Mouse (Mus musculus) forebrain, embryonic 15.5 days (tissue): ENCODE measurements around the gene Cfap157. TPM values are rescaled to one million over a fixed set of nuclear protein-coding genes. Genes with fewer than 3 reads are reported as not detected.

ENCODE experiments used
- ATAC-seq: fragments of 200-750 bp; cut with Nextera tagmentation; replicated peaks from 2 replicates; pipeline ENCODE4 v1.8.0; 2017; ENCODE audit warnings: mild to moderate bottlenecking, moderate TSS enrichment, moderate library complexity
- H3K27ac ChIP-seq: fragments of 300-500 bp; sonication (generic); replicated peaks from 2 replicates; pipeline ENCODE4 v1.5.1; 2015; ENCODE audit warnings: mild to moderate bottlenecking, inconsistent platforms
- H3K27me3 ChIP-seq: fragments of 300-500 bp; sonication (generic); 2 replicates; pipeline ENCODE4 v1.6.1; 2015; ENCODE audit warnings: inconsistent platforms
- H3K36me3 ChIP-seq: fragments of 300-500 bp; sonication (generic); 2 replicates; pipeline ENCODE4 v1.6.1; 2015; ENCODE audit warnings: mild to moderate bottlenecking, inconsistent platforms
- H3K4me1 ChIP-seq: fragments of 300-500 bp; sonication (generic); 2 replicates; pipeline ENCODE4 v1.6.1; 2015; ENCODE audit warnings: inconsistent platforms
- H3K4me2 ChIP-seq: fragments of 300-500 bp; sonication (generic); replicated peaks from 2 replicates; pipeline ENCODE4 v1.6.1; 2015; ENCODE audit warnings: mild to moderate bottlenecking, inconsistent platforms
- H3K4me3 ChIP-seq: fragments of 300-500 bp; sonication (generic); 2 replicates; pipeline ENCODE4 v1.5.1; 2015; ENCODE audit warnings: mild to moderate bottlenecking, inconsistent platforms
- H3K9ac ChIP-seq: fragments of 300-500 bp; sonication (generic); replicated peaks from 2 replicates; pipeline ENCODE4 v1.6.1; 2015; ENCODE audit warnings: mild to moderate bottlenecking, inconsistent platforms
- H3K9me3 ChIP-seq: fragments of 300-500 bp; sonication (generic); 2 replicates; pipeline ENCODE4 v1.6.1; 2016; ENCODE audit warnings: inconsistent platforms
- WGBS: fragments of 180-500 bp; shearing (Covaris S2); methylation state at CpG from one replicate; pipeline ENCODE4 v1.1.7; 2015; ENCODE audit warnings: mixed read lengths; 5-methylcytosine and 5-hydroxymethylcytosine counted together
- polyA plus RNA-seq: library from polyadenylated mRNA; unstranded; fragments of >200 nt; fragmentation: Nextera tagmentation; extraction: Ambion mirVana; gene quantifications from 2 replicates; pipeline ENCODE4 v1.2.1, GENCODE M21; 2015

Gene Cfap157
- polyA plus RNA-seq, 1 experiment from 2014 or later = 0.61 TPM

- Histone ChIP-seq H3K9ac (no peak overlapping the region), H3K36me3 (no peaks in the 10 kb centered on the region), H3K4me1 (peaks cover 14% of the 10 kb centered on the region), H3K4me3 (no peak overlapping the region), H3K4me2 (no peak overlapping the region), H3K27me3 (0 out of 2 replicates have a peak, but pooled peaks cover 2% of the 10 kb centered on the region), H3K27ac (no peak overlapping the region), H3K9me3 (no peaks in the 10 kb centered on the region)
- ATAC-seq = no peak
- 14% methylated on average over 8 of the region's 8 CpGs for WGBS
Measured at GRCm38 (mm10) chr2:32779131-32779530, 5.1 kb downstream of the Cfap157 start.

GRCm38 (mm10) chr2:32778081-32778480 lies 6.1 kb downstream of the Cfap157 start:
- peaks cover 14% of the 10 kb centered on the region for H3K4me1 ChIP-seq
- H3K9me3 ChIP-seq = no peaks in the 10 kb centered on the region
- H3K9ac ChIP-seq = no peak overlapping the region
- no peak for ATAC-seq
- no peaks in the 10 kb centered on the region for H3K36me3 ChIP-seq
- 91% methylated on average over 6 of the region's 6 CpGs for WGBS
- H3K27me3 ChIP-seq = 0 out of 2 replicates have a peak, but pooled peaks cover 2% of the 10 kb centered on the region
- H3K4me3 ChIP-seq = no peak overlapping the region
- no peak overlapping the region for H3K4me2 ChIP-seq
- H3K27ac ChIP-seq = no peak overlapping the region

- no peaks in the 10 kb centered on the region for H3K9me3 ChIP-seq
- ATAC-seq = peak; percentile 1; the same call in 1 of the 2 replicates
- H3K36me3 ChIP-seq = no peaks in the 10 kb centered on the region
- 0 out of 2 replicates have a peak overlapping the region, but pooled peaks have one; percentile 13 for H3K9ac ChIP-seq
- peak overlapping the region; percentile 79 for H3K4me3 ChIP-seq
- 23% methylated on average over 22 of the region's 22 CpGs for WGBS
- H3K4me2 ChIP-seq = peak overlapping the region; percentile 83
- H3K27me3 ChIP-seq = 0 out of 2 replicates have a peak, but pooled peaks cover 2% of the 10 kb centered on the region
- H3K27ac ChIP-seq = no peak overlapping the region
- peaks cover 14% of the 10 kb centered on the region for H3K4me1 ChIP-seq
Measured at GRCm38 (mm10) chr2:32776192-32776591, 8.0 kb downstream of the Cfap157 start.

DNA sequence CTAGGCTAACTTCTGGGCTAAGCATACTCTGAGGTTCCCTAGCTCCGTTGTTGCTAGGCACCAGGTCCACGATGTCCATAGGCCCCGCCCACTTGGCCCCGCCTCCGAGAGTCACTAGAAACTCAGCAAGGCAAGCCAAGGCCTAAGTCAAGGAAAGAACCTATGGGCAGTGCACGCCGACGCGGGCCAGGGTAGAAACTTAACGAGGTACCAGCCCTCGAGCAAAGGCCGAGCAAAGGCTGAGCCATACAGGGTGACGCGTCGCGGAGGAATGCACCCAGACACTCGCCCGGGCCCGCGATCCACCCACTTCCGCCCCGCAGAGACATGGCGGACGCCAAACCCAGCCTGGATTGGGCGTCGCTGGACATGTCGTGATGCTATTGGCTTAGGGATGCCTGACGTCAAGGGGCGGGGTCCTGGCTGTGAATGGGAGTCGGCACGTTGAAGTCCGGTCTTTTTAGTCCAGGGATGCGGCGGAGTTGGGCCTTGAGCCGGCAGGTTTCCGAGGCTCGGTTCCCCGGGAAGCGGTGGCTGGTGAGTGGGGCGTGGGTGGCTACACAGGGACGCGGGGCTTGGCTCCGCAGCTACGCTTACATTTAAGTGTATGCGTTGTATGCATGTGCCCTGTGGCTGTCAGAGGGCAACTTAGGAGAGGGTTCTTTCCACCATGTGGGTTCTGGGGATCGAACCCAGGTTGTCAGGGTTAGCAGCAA lies 8.7 kb downstream of the Cfap157 start, which contains the start of the genes Ttc16 and Ptrh1:
Gene Ttc16, minus strand, starts transcription at position 275 of the 716 bp plus-strand sequence.
Gene Ptrh1, plus strand, starts transcription at position 428 of the 716 bp plus-strand sequence.
- no peaks in the 10 kb centered on the region for H3K9me3 ChIP-seq
- H3K27ac ChIP-seq = peak within 1 kb of the TSS; percentile 71
- peak within 1 kb of the TSS; percentile 83 for H3K4me2 ChIP-seq
- no peaks in the 10 kb centered on the region for H3K36me3 ChIP-seq
- peak within 1 kb of the TSS; percentile 79 for H3K4me3 ChIP-seq
- under 1% methylated on average over 46 of the region's 46 CpGs for WGBS
- 0 out of 2 replicates have a peak, but pooled peaks cover 2% of the 10 kb centered on the region for H3K27me3 ChIP-seq
- peaks cover 14% of the 10 kb centered on the region for H3K4me1 ChIP-seq
- peak; percentile 98 for ATAC-seq
- peak within 1 kb of the TSS; percentile 52 for H3K9ac ChIP-seq

DNA sequence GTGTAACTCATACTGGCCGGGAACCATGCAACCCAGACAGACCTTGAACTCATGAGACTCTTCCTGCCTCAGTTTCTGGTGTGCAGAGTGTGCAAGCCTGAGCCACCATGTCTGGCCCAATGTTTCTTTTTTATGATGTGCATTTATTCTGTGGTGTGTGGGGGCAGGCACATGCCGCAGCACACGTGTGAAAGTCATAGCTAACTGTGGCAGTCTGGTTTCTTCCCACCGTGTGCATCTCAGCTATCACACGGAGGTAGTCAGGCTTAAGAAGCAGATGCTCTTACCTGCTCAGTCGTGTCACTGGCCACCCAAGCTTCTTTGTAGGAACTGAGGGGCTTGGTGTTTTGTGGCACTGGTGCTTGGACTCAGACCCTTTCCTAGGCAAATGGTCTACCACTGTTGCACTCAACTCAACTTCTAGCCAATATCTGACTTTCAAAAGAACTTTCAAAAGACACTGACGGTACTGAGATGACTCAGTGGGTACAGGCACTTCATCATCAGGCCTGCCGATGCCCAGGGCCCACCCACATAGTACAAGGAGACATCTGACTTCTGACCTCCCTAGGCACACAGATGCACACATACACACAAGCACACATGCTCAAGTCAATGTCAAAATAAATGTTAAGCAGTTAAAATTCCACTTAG lies 11.5 kb downstream of the Cfap157 start:
- WGBS = 89% methylated on average over 8 of the region's 8 CpGs
- no peak overlapping the region for H3K9ac ChIP-seq
- H3K9me3 ChIP-seq = no peaks in the 10 kb centered on the region
- no peak overlapping the region for H3K4me2 ChIP-seq
- H3K27ac ChIP-seq = no peak overlapping the region
- 0 out of 2 replicates have a peak, but pooled peaks cover 2% of the 10 kb centered on the region for H3K27me3 ChIP-seq
- ATAC-seq = no peak
- no peak overlapping the region for H3K4me3 ChIP-seq
- no peaks in the 10 kb centered on the region for H3K36me3 ChIP-seq
- H3K4me1 ChIP-seq = peaks cover 14% of the 10 kb centered on the region

DNA sequence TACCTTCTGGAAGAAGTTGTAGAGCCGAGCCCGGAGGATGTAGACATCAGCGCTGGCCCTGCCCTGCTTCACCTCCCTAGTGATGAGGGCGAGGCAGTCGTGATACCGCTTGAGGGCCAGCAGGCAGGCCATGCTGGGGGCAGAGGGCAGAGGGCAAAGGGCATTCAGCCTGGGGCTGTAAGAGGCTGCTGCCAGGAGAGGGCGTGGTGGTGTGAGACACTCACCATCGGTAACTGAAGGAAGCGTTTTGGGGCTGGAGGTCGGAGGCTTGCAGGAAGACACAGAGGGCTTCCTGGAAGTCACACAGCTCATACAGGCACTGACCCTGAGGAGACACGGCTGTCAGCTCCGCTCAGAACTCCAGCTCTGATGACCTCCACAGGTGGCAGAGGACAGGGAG lies 12.3 kb downstream of the Cfap157 start:
- ATAC-seq = no peak
- 30% methylated on average over 12 of the region's 12 CpGs for WGBS

DNA sequence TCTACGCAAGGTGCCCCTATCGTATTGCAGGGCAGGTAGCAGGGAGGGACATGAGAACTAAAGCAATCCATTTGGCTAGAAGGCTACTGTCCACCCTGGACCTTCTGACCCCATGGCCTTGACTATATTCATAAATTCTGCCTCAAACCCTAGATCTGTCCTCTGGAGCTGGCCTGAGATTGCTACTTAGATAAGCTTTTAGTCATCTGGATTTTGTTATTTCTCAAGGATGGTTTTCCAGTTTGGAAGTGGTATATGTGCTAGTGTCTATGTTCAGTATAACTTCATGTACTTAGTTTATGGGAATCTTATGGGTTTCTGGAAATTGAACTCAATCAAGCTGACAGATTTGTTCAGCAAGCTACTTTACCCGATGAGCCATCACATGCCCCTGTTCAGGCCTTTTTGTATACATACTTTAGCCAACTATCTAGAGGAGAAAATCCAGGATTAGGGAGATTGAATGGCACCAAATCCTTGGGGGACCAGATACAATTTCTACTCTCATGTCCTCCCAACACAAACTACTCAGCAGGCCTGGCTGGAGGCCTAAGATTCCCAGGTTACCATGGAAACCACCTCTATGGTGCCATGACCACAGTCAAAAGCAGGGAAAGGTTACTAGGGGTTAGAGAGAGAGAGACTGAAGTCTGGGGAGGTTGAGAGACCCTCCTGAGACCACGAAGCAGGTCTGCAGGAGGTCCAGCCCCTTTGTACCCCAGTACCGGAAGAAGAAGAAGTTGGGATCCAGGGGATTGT lies 14.7 kb downstream of the Cfap157 start:
- no peaks in the 10 kb centered on the region for H3K9me3 ChIP-seq
- no peak overlapping the region for H3K27ac ChIP-seq
- H3K4me1 ChIP-seq = no peaks in the 10 kb centered on the region
- no peak overlapping the region for H3K4me3 ChIP-seq
- no peak overlapping the region for H3K9ac ChIP-seq
- 65% methylated on average over 5 of the region's 5 CpGs for WGBS
- no peak for ATAC-seq
- no peaks in the 10 kb centered on the region for H3K36me3 ChIP-seq
- H3K4me2 ChIP-seq = no peak overlapping the region
- no peaks in the 10 kb centered on the region for H3K27me3 ChIP-seq

More for the DNA sequence above, 12.3 kb downstream of the Cfap157 start:
- no peak overlapping the region for H3K4me3 ChIP-seq
- no peak overlapping the region for H3K27ac ChIP-seq
- H3K36me3 ChIP-seq = no peaks in the 10 kb centered on the region
- H3K27me3 ChIP-seq = 0 out of 2 replicates have a peak, but pooled peaks cover 2% of the 10 kb centered on the region
- no peak overlapping the region for H3K9ac ChIP-seq
- no peak overlapping the region for H3K4me2 ChIP-seq
- no peaks in the 10 kb centered on the region for H3K9me3 ChIP-seq
- H3K4me1 ChIP-seq = peaks cover 14% of the 10 kb centered on the region

DNA sequence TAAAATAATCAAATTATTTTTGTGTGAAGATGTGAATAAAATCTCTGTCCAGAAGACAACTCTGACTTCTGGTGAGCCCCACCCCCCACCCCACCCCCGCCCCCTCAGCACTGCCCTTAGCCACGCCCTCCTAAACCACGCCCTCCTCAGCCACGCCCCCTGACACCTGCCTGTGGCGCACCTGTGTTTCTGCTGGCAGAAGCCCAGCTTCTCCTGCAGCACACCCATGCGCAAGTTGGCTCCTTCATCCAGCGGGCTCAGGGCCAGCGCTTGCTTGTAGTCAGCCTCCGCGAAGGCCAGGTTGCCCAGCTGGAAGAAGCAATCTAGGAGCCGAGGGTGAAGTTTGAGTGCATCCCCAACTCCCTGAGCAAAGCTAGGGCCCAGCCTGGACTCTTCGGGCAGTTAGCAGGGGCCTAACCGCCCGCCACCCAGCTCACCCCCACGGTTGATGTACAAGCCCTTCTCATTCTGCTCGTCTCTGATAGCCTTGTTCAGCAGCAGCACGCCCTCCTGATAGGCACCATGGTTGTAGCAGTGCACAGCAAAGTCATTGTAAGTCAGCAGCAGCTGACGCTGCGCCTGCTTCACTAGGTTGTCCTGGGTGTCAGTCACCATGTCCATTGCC lies 15.5 kb downstream of the Cfap157 start:
- Histone ChIP-seq H3K4me1 (no peaks in the 10 kb centered on the region), H3K27me3 (no peaks in the 10 kb centered on the region), H3K9me3 (no peaks in the 10 kb centered on the region), H3K27ac (no peak overlapping the region), H3K9ac (no peak overlapping the region), H3K4me3 (no peak overlapping the region), H3K4me2 (no peak overlapping the region), H3K36me3 (no peaks in the 10 kb centered on the region)
- 50% methylated on average over 19 of the region's 19 CpGs for WGBS
- ATAC-seq = no peak

DNA sequence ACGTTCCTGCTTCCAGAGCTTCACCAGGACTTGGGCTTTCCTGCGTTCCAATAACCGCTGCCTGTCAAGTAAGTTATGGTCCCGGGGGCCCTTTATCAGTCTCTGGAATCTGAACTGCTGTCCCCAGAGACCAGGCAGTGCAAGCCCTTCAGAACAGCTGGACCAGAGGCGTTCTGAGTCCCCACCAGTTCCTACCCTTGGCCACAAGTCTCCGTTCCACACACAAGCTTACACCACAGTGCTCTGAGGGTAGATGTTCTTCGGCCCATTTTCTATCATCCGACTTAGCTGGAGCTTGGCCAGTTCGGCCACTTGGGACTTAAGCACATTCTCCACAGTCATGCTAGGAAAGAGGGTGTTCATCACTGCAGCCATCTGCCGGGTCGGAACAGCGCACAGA lies 17.0 kb downstream of the Cfap157 start:
- no peak for ATAC-seq
- Histone ChIP-seq H3K4me1 (no peaks in the 10 kb centered on the region), H3K9ac (no peak overlapping the region), H3K4me3 (no peak overlapping the region), H3K9me3 (no peaks in the 10 kb centered on the region), H3K4me2 (no peak overlapping the region), H3K27me3 (no peaks in the 10 kb centered on the region), H3K27ac (no peak overlapping the region), H3K36me3 (peaks cover 10% of the 10 kb centered on the region; the same call in 1 of the 2 replicates)
- 89% methylated on average over 12 of the region's 12 CpGs for WGBS

DNA sequence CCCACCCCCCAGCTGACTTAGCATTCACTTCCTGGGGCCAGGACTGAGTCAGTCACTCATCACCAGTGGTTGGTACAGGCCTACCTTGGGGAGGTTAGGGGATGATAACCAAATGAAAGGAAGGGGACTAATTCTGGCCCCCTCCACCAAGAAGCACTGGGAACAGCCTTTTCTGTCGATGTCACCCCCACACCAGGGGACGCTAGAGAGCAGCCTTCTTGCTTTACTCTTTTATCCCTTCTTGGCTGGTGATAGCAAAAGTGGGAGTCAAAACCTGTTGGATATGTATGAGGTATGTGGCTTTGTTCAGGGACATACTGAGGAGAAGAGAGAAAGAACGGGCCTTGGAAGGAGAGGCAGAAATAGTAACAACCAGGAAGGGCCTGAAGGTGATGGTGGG lies 20.9 kb downstream of the Cfap157 start:
- no peaks in the 10 kb centered on the region for H3K9me3 ChIP-seq
- ATAC-seq = no peak

DNA sequence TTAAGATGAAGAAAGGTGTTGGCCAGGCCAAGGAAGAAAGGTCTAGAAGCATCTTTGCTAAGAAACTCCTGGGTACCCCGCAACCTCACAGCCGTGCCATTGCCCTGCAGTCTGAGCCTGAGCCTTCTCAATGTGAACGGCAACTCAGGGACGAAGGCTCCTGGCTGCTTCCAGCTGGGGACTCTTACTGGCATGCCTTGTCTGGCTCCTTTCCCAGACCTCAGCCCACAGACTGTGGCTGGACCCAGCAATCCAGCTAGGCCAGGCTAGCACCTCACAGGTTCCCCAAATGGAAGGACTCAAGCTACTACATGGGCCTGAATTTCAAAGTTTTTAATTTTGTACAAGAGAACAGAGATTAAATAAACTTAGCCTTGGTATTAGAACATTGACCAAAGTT lies 22.4 kb downstream of the Cfap157 start:
- WGBS = 92% methylated on average over 4 of the region's 4 CpGs
- H3K4me3 ChIP-seq = no peak overlapping the region
- no peak overlapping the region for H3K9ac ChIP-seq
- ATAC-seq = no peak
- H3K9me3 ChIP-seq = no peaks in the 10 kb centered on the region
- no peaks in the 10 kb centered on the region for H3K27me3 ChIP-seq
- peaks cover 21% of the 10 kb centered on the region for H3K4me1 ChIP-seq
- H3K4me2 ChIP-seq = no peak overlapping the region
- no peak overlapping the region for H3K27ac ChIP-seq
- H3K36me3 ChIP-seq = peaks cover 28% of the 10 kb centered on the region

More for the DNA sequence above, 20.9 kb downstream of the Cfap157 start:
- no peak overlapping the region for H3K4me2 ChIP-seq
- H3K36me3 ChIP-seq = peaks cover 28% of the 10 kb centered on the region
- H3K9ac ChIP-seq = no peak overlapping the region
- peaks cover 11% of the 10 kb centered on the region for H3K4me1 ChIP-seq
- H3K4me3 ChIP-seq = no peak overlapping the region
- no peak overlapping the region for H3K27ac ChIP-seq
- 84% methylated on average over 3 of the region's 3 CpGs for WGBS
- H3K27me3 ChIP-seq = no peaks in the 10 kb centered on the region
